Mouse (Mus musculus) limb, embryonic 10.5 days (tissue): ENCODE measurements around the gene Slc16a9. TPM values are rescaled to one million over a fixed set of nuclear protein-coding genes. Genes with fewer than 3 reads are reported as not detected.
"Not testable (repeated sequence)": the region's sequence is repeated elsewhere in the genome, so short reads cannot be mapped to it uniquely, and the experiment has no call there.

ENCODE experiments used
- DNase-seq: peaks from one replicate; pipeline ENCODE4 v3.0.0-alpha.2; 2017; ENCODE audit warnings: low spot score
- H3K27ac ChIP-seq: fragments of 300-500 bp; sonication (generic); 2 replicates; pipeline ENCODE4 v1.5.1; 2016; ENCODE audit warnings: mild to moderate bottlenecking
- H3K27me3 ChIP-seq: fragments of 300-500 bp; sonication (generic); 2 replicates; pipeline ENCODE4 v1.6.1; 2016; ENCODE audit warnings: low read depth, mild to moderate bottlenecking; ENCODE audit not compliant: poor library complexity, severe bottlenecking
- H3K36me3 ChIP-seq: fragments of 300-500 bp; sonication (generic); 2 replicates; pipeline ENCODE4 v1.6.1; 2016; ENCODE audit warnings: mild to moderate bottlenecking, moderate library complexity
- H3K4me1 ChIP-seq: fragments of 300-500 bp; sonication (generic); 2 replicates; pipeline ENCODE4 v1.6.1; 2016
- H3K4me3 ChIP-seq: fragments of 300-500 bp; sonication (generic); 2 replicates; pipeline ENCODE4 v1.5.1; 2016; ENCODE audit warnings: mild to moderate bottlenecking, moderate library complexity
- H3K9me3 ChIP-seq: fragments of 300-500 bp; sonication (generic); replicated peaks from 2 replicates; pipeline ENCODE4 v1.6.1; 2016; ENCODE audit warnings: mild to moderate bottlenecking
- WGBS: fragments of 180-500 bp; shearing (Covaris S2); methylation state at CpG from one replicate; pipeline ENCODE4 v1.1.7; 2016; 5-methylcytosine and 5-hydroxymethylcytosine counted together
- polyA plus RNA-seq: library from polyadenylated mRNA; unstranded; fragments of >200 nt; fragmentation: Nextera tagmentation; extraction: Ambion mirVana; gene quantifications from 2 replicates; pipeline ENCODE4 v1.2.1, GENCODE M21; 2016

The Slc16a9 gene
- polyA plus RNA-seq, 1 experiment from 2014 or later = 0.28 TPM

- WGBS = 92% methylated on average over 8 of the region's 8 CpGs
- H3K4me1 ChIP-seq, H3K4me3 ChIP-seq: not testable (repeated sequence)
Observed at GRCm38 (mm10) chr10:70222231-70222630, 22.7 kb upstream of the Slc16a9 start.

GRCm38 (mm10) chr10:70224571-70224970 lies 20.3 kb upstream of the Slc16a9 start:
- Histone ChIP-seq H3K4me1 (no peaks in the 10 kb centered on the region), H3K27ac (no peak overlapping the region), H3K4me3 (no peak overlapping the region), H3K36me3 (no peaks in the 10 kb centered on the region), H3K27me3 (no peaks in the 10 kb centered on the region), H3K9me3 (no peaks in the 10 kb centered on the region)
- WGBS = 92% methylated on average over 6 of the region's 6 CpGs
- no peak for DNase-seq

More at GRCm38 (mm10) chr10:70222231-70222630, 22.7 kb upstream of the Slc16a9 start:
- not testable (repeated sequence) for DNase-seq, H3K27me3 ChIP-seq, H3K27ac ChIP-seq, H3K9me3 ChIP-seq, H3K36me3 ChIP-seq

- Histone ChIP-seq H3K27me3 (no peaks in the 10 kb centered on the region), H3K9me3 (no peaks in the 10 kb centered on the region), H3K4me3 (no peak overlapping the region), H3K36me3 (no peaks in the 10 kb centered on the region), H3K27ac (no peak overlapping the region), H3K4me1 (no peaks in the 10 kb centered on the region)
- WGBS = 78% methylated on average over 6 of the region's 6 CpGs
- DNase-seq = no peak
Observed at GRCm38 (mm10) chr10:70225760-70226159, 19.1 kb upstream of the Slc16a9 start.

DNA sequence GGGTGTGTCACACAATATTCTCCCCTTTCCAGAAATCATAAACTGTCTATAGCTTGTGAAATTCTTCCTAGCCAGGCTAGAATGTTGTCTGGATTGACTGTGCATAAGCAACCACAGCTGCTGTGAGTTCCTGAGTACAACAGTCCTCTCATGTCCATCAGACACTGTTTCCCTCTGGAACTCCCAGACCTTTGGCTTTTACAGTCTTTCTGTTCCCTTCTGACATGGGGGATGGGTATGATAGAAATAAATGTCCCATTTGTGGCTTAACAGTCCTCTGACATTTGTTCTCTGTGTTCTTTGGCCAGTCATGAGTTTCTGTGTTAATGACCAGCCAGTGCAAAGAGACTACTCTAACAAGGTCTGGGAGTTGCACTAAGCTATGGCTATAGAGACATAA lies 18.3 kb upstream of the Slc16a9 start:
- no peak for DNase-seq

DNA sequence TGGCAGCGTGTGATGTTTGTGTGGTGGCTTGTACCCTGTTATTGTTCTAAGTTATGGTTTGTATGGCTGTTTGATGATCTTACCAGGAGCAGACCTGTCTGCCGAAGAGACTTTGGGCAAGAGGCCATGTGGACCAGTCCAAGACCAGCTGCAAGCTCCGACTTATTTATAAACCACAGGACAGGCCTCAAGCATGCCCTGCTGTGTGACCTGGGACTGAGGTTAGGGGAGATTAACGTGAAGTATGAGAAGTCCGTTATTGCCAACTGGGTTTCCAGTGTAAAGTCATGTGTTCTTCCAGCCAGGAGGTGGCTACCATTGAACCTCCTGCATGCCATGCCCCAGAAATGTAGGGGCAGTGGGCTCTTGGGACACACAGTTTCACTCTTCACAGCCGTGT lies 14.5 kb upstream of the Slc16a9 start:
- no peak for DNase-seq
- Histone ChIP-seq H3K36me3 (no peaks in the 10 kb centered on the region), H3K9me3 (no peaks in the 10 kb centered on the region), H3K4me3 (no peak overlapping the region), H3K4me1 (no peaks in the 10 kb centered on the region), H3K27me3 (no peaks in the 10 kb centered on the region), H3K27ac (no peak overlapping the region)
- 89% methylated on average over 6 of the region's 6 CpGs for WGBS

More for the DNA sequence above, 18.3 kb upstream of the Slc16a9 start:
- Histone ChIP-seq H3K36me3 (no peaks in the 10 kb centered on the region), H3K27me3 (no peaks in the 10 kb centered on the region), H3K9me3 (no peaks in the 10 kb centered on the region), H3K27ac (no peak overlapping the region), H3K4me1 (no peaks in the 10 kb centered on the region), H3K4me3 (no peak overlapping the region)

GRCm38 (mm10) chr10:70237936-70238335 lies 7.0 kb upstream of the Slc16a9 start:
- WGBS = 74% methylated on average over 2 of the region's 2 CpGs
- DNase-seq = no peak
- Histone ChIP-seq H3K27me3 (peaks cover 4% of the 10 kb centered on the region), H3K27ac (no peak overlapping the region), H3K9me3 (no peaks in the 10 kb centered on the region), H3K4me1 (no peaks in the 10 kb centered on the region; the same call in 1 of the 2 replicates), H3K36me3 (no peaks in the 10 kb centered on the region), H3K4me3 (no peak overlapping the region)

DNA sequence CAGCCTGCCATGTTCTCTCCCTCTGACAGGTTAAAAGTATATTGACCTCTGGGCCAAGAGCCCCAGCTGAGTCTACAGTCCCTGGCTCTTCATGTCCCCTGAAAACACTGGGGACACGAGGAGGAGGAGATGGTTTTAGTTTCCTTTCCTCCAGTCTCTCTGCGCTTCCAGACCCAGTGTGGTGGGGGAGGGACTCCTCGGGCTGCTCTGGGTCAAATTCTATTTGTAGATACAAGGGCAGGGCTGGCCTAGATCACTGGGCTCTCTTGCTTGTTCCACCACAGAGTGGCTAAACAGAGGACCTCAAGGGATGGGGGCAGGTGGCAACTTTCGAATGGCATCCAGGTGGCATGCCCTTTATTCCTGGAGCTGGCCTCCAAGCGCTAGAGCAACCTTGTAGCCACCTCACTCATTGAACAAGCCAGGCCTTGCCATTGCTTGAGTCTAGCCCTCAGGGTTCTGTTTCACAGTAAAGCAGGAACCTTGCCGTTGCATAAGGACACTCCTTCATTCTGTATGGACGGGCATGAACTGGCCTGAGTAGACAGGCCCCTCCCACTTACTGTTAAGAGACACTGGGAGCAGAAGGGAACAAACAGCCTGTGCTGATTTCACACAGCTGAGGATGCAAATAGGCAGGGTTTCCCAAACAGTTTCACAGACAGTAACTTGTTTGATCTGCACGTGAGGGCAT lies 2.0 kb upstream of the Slc16a9 start:
- no peaks in the 10 kb centered on the region for H3K36me3 ChIP-seq
- H3K9me3 ChIP-seq = no peaks in the 10 kb centered on the region
- no peak overlapping the region for H3K27ac ChIP-seq
- H3K27me3 ChIP-seq = peaks cover 53% of the 10 kb centered on the region
- H3K4me1 ChIP-seq = peaks cover 21% of the 10 kb centered on the region
- H3K4me3 ChIP-seq = no peak overlapping the region
- no peak for DNase-seq
- WGBS = 49% methylated on average over 8 of the region's 8 CpGs

GRCm38 (mm10) chr10:70245559-70245945 lies 652 bp downstream of the Slc16a9 start:
- H3K4me1 ChIP-seq = peaks cover 21% of the 10 kb centered on the region
- H3K27ac ChIP-seq = peak overlapping the region; percentile 82
- under 1% methylated on average over 16 of the region's 16 CpGs for WGBS
- no peaks in the 10 kb centered on the region for H3K9me3 ChIP-seq
- H3K36me3 ChIP-seq = no peaks in the 10 kb centered on the region
- H3K27me3 ChIP-seq = peaks cover 57% of the 10 kb centered on the region
- H3K4me3 ChIP-seq = peak overlapping the region; percentile 73
- DNase-seq = no peak

- peak overlapping the region; percentile 73 for H3K4me3 ChIP-seq
- H3K27ac ChIP-seq = no peak overlapping the region
- H3K4me1 ChIP-seq = peaks cover 21% of the 10 kb centered on the region
- peak; percentile 32 for DNase-seq
- H3K9me3 ChIP-seq = no peaks in the 10 kb centered on the region
- H3K36me3 ChIP-seq = no peaks in the 10 kb centered on the region
- WGBS = 30% methylated on average over 9 of the region's 9 CpGs
- H3K27me3 ChIP-seq = peaks cover 57% of the 10 kb centered on the region
Observed at GRCm38 (mm10) chr10:70246076-70246475, 1.2 kb downstream of the Slc16a9 start.

- 80% methylated on average over 4 of the region's 4 CpGs for WGBS
- H3K9me3 ChIP-seq = no peaks in the 10 kb centered on the region
- no peak for DNase-seq
Observed at GRCm38 (mm10) chr10:70250354-70250753, 5.5 kb downstream of the Slc16a9 start.

DNA sequence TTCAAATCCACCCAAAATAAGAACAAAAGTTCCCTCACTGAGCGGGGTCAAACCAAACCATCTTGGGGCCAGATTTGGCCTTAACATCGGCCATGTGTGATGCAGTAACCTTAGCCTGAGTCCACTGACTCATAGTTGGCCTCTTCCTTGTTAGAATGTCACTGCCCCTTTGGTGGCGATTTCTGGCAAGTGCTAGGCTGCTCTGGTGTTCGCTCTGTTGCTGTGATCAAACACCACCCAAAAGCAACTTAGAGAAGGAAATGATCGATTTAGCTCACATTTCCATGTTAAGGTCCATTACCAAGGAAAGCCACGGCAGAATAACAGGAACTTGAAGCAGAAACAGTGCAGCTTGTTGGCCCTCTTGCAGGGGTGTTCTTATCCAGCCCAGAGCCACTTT lies 5.9 kb downstream of the Slc16a9 start:
- peaks cover 25% of the 10 kb centered on the region for H3K27me3 ChIP-seq
- H3K27ac ChIP-seq = no peak overlapping the region
- no peak for DNase-seq
- H3K36me3 ChIP-seq = no peaks in the 10 kb centered on the region
- no peak overlapping the region for H3K4me3 ChIP-seq
- no peaks in the 10 kb centered on the region for H3K9me3 ChIP-seq
- H3K4me1 ChIP-seq = peaks cover 4% of the 10 kb centered on the region
- 89% methylated on average over 6 of the region's 6 CpGs for WGBS

More at GRCm38 (mm10) chr10:70250354-70250753, 5.5 kb downstream of the Slc16a9 start:
- Histone ChIP-seq H3K27me3 (peaks cover 29% of the 10 kb centered on the region), H3K36me3 (no peaks in the 10 kb centered on the region), H3K4me3 (no peak overlapping the region), H3K4me1 (peaks cover 8% of the 10 kb centered on the region), H3K27ac (no peak overlapping the region)

DNA sequence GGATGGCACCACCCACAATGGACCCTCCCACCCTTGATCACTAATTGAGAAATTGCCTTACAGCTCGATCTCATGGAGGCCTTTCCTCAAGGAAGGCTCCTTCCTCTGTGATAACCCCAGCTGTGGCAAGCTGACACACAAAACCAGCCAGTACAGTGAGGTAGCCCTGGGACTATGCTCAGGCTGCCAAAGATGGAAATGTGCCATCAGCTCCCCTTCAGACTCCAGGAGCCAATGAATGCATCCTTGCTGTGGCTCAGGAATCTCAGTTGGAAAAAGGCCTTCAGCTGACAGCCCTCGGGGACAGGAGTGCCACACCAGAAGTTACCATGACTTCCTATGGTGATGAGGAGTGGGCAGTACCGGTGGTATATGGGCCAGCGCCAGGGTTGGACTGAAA lies 9.8 kb downstream of the Slc16a9 start:
- Histone ChIP-seq H3K27ac (no peak overlapping the region), H3K4me3 (no peak overlapping the region), H3K27me3 (no peaks in the 10 kb centered on the region), H3K4me1 (no peaks in the 10 kb centered on the region), H3K36me3 (no peaks in the 10 kb centered on the region), H3K9me3 (no peaks in the 10 kb centered on the region)
- no peak for DNase-seq
- WGBS = 85% methylated on average over 4 of the region's 4 CpGs

DNA sequence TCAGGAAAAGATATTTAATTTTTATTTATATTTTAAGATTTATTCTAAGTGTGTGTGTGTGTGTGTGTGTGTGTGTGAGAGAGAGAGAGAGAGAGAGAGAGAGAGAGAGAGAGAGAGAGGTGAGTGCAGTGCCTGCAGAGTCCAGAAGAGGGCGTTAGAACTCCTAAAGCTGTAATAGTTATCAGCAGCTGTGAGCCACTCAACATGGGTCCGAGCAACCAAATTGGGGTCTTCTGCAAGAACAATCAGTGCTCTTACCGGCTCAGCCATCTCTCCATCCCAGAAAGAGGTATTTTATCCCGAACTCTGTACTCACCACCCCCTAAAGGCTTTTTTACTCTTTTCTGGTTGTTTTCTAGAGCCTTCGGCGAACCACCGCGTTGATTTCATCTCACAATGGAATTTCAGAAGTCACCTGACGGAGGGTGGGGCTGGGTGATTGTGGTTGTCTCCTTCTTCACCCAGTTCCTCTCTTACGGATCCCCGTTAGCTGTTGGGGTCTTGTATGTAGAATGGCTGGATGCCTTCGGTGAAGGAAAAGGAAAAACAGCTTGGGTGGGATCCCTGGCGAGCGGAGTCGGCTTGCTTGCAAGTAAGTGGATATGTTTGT lies 10.8 kb downstream of the Slc16a9 start:
- no peaks in the 10 kb centered on the region for H3K4me1 ChIP-seq
- no peaks in the 10 kb centered on the region for H3K27me3 ChIP-seq
- no peaks in the 10 kb centered on the region for H3K9me3 ChIP-seq
- 90% methylated on average over 15 of the region's 15 CpGs for WGBS
- H3K4me3 ChIP-seq = no peak overlapping the region
- no peaks in the 10 kb centered on the region for H3K36me3 ChIP-seq
- DNase-seq = no peak
- H3K27ac ChIP-seq = no peak overlapping the region
